Mouse (Mus musculus) ES-Bruce4 (cell line): ENCODE results near the gene Zbtb40. TPM values are rescaled to one million over a fixed set of nuclear protein-coding genes. Genes with fewer than 3 reads are reported as not detected.

Experiments used
- H3K27ac ChIP-seq: 2 replicates; pipeline ENCODE4 v1.5.1; 2012; ENCODE audit warnings: low read length, inconsistent platforms; ENCODE audit not compliant: insufficient read depth
- H3K27me3 ChIP-seq: 2 replicates; pipeline ENCODE4 v1.6.1; 2012; ENCODE audit warnings: mild to moderate bottlenecking, low read length, inconsistent platforms; ENCODE audit not compliant: control insufficient read depth, poor library complexity, insufficient read depth, severe bottlenecking
- H3K36me3 ChIP-seq: 2 replicates; pipeline ENCODE4 v1.6.1; 2012; ENCODE audit warnings: inconsistent platforms, mild to moderate bottlenecking, low read length, moderate library complexity; ENCODE audit not compliant: control insufficient read depth, poor library complexity, insufficient read depth, severe bottlenecking
- H3K4me1 ChIP-seq: one replicate; pipeline ENCODE4 v1.8.1; 2011; ENCODE audit warnings: low read length; ENCODE audit not compliant: control insufficient read depth, insufficient read depth
- H3K4me3 ChIP-seq: 2 replicates; pipeline ENCODE4 v1.5.1; 2011; ENCODE audit warnings: low read depth, mild to moderate bottlenecking, low read length
- H3K9ac ChIP-seq: 2 replicates; pipeline ENCODE4 v1.6.1; 2012; ENCODE audit warnings: low read depth, mild to moderate bottlenecking, inconsistent platforms; ENCODE audit not compliant: poor library complexity, severe bottlenecking
- H3K9me3 ChIP-seq: replicated peaks from 2 replicates; pipeline ENCODE4 v1.6.1; 2012; ENCODE audit warnings: mild to moderate bottlenecking, low read length, inconsistent platforms; ENCODE audit not compliant: control insufficient read depth, poor library complexity, insufficient read depth, severe bottlenecking
- CTCF ChIP-seq: IDR thresholded peaks from one replicate; pipeline ENCODE4 v1.8.1; 2011; ENCODE audit warnings: low read depth, low read length
- EP300 ChIP-seq: IDR thresholded peaks from 2 replicates; pipeline ENCODE4 v1.6.1; 2011; ENCODE audit warnings: low read depth, low read length; ENCODE audit not compliant: insufficient read depth
- POLR2A ChIP-seq: IDR thresholded peaks from one replicate; pipeline ENCODE4 v1.8.1; 2011; ENCODE audit warnings: low read length; ENCODE audit not compliant: insufficient read depth
- polyA plus RNA-seq: library from polyadenylated mRNA; stranded (reverse); fragments of >200 nt; gene quantifications from 2 replicates; pipeline ENCODE4 v1.2.4, GENCODE M21; 2011; ENCODE audit warnings: low read depth; ENCODE audit not compliant: missing spikeins, insufficient read depth, insufficient read length

Gene Zbtb40
- polyA plus RNA-seq, 1 experiment: 8.0 TPM

DNA sequence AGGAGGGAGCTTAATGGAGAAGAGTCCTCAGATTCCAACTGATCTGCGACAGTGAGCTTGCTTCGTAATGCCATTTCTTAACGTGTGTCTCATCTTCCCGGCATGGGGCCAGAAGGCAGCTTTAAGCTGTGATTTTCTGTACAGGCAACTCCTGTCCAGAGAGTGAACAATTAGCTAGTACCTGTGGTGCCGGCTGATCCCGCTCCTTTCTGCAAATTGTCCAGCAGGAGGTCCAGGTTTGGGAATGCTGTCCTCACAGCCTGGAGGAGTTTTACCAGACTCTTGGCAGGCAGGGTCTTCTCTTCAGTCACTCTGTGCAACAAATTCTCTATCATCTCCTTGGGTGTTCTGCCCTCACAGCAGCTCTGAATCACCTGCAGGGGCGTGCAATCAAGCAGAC, 47.6 kb downstream of the Zbtb40 start:
- Histone ChIP-seq H3K36me3 (peaks cover 6% of the 10 kb centered on the region), H3K9ac (no peak overlapping the region), H3K4me1 (no peaks in the 10 kb centered on the region), H3K9me3 (no peaks in the 10 kb centered on the region), H3K27me3 (no peaks in the 10 kb centered on the region), H3K27ac (no peak overlapping the region), H3K4me3 (no peak overlapping the region)
- TF ChIP-seq CTCF: no peak
- TF ChIP-seq EP300: no peak

DNA sequence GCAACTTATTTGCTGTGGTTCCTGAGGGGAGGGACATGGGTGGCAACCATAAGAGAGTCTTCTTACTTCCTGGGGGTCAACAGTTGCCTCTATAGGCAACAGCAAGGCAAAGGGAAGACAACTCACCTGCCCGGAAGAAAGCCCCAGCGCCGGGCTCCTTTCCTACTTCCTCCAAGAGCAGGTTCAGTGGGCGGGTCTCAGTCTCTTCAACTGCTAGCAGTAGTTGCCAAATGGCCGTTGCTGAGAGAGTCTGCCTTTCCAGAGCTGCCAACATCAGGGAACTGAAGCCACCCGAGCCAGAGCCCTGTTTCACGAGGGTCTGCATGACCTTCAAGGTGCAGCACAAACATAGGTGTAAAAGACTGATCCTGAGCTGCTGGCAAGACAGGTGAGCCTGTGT, 50.2 kb downstream of the Zbtb40 start:
- Histone ChIP-seq H3K9ac (no peak overlapping the region), H3K27me3 (no peaks in the 10 kb centered on the region), H3K36me3 (peaks cover 13% of the 10 kb centered on the region), H3K4me3 (no peak overlapping the region), H3K27ac (no peak overlapping the region), H3K4me1 (no peaks in the 10 kb centered on the region), H3K9me3 (no peaks in the 10 kb centered on the region)
- TF ChIP-seq POLR2A: no peak
- no peak for TF ChIP-seq EP300
- no peak for TF ChIP-seq CTCF

DNA sequence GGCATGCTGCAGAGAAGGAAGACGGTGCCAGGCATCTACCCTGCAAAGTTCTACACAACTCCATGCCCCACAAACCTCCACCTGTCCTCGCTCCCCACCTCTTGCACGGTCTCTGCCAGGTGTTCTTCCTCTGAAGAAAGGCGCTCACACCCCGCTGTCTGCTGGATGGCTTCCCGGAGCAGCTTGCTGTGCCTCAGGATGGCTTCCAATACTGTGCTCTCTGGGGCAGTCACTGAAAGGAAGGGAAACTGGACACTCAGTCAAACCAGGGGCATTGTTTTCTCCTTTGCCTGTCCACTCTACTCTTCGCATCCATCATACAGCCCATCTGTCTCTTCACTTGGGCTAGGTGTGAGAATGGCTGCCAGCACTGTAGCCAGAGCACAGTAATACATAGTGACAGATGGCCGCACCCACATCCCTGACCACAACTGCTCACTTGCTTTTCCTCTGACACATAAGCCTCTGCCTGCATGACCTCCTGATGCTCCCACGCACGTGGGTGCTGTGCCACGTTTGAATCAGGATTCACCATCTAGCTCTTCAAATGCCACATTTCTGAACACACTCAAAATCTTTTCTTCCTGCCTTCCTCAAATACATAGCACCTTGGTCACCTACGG, 50.8 kb downstream of the Zbtb40 start:
- Histone ChIP-seq H3K27ac (no peak overlapping the region), H3K9me3 (no peaks in the 10 kb centered on the region), H3K4me3 (no peak overlapping the region), H3K27me3 (no peaks in the 10 kb centered on the region), H3K36me3 (peaks cover 13% of the 10 kb centered on the region), H3K9ac (no peak overlapping the region), H3K4me1 (no peaks in the 10 kb centered on the region)
- TF ChIP-seq CTCF: no peak
- TF ChIP-seq POLR2A: no peak
- TF ChIP-seq EP300: no peak

DNA sequence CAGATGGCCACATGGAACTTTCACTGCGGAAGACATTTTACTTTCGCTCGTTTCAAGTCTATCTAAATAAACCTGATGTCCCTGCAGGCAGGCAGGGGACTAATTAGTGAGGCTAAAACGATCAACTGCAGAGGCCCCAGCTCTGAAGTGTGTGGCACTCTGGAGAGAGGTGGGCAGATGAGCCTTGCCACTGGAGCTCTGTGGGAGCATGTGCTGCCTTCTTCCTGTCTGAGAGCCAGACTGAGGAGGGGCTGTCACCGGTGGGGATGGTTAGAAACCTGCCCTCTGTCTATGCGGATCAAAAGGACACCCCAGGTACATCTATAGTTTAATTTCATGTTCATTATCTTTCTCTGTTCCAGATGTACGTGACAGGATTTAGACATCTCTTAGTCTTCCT, 51.7 kb downstream of the Zbtb40 start:
- Histone ChIP-seq H3K27me3 (no peaks in the 10 kb centered on the region), H3K9ac (no peak overlapping the region), H3K36me3 (peaks cover 13% of the 10 kb centered on the region), H3K27ac (no peak overlapping the region), H3K4me3 (no peak overlapping the region), H3K9me3 (no peaks in the 10 kb centered on the region), H3K4me1 (no peaks in the 10 kb centered on the region)
- no peak for TF ChIP-seq EP300
- TF ChIP-seq POLR2A: no peak
- TF ChIP-seq CTCF: no peak

DNA sequence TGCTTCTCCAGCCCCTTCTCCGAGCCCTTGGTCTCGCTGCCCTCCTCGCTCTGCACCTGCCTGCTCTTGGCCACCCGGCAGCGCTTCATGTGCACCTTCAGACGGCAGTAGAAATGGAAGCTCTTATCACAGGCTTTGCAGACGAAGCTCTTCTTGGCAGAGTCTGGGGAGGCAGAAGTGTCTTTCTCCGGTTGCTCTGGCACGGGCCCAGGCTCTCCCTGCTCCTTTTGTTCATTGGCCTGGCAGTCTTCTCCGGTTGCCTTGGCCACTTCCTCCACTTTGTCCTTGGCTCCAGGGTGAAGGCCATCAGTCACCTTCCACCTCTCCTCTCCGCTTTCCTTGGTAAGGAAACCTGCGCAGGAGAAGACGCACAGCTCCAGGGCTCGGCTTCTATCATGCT, 53.2 kb downstream of the Zbtb40 start:
- TF ChIP-seq CTCF: no peak
- TF ChIP-seq POLR2A: no peak
- TF ChIP-seq EP300: no peak
- H3K9me3 ChIP-seq: no peaks in the 10 kb centered on the region
- H3K27ac ChIP-seq: no peak overlapping the region
- no peaks in the 10 kb centered on the region for H3K4me1 ChIP-seq
- H3K36me3 ChIP-seq: peaks cover 7% of the 10 kb centered on the region; the same call in 1 of the 2 replicates
- no peak overlapping the region for H3K4me3 ChIP-seq
- no peak overlapping the region for H3K9ac ChIP-seq
- no peaks in the 10 kb centered on the region for H3K27me3 ChIP-seq

GRCm38 (mm10) chr4:136981993-136982695, 66.5 kb downstream of the Zbtb40 start:
- H3K4me1 ChIP-seq: peaks cover 2% of the 10 kb centered on the region
- no peaks in the 10 kb centered on the region for H3K27me3 ChIP-seq
- no peak overlapping the region for H3K27ac ChIP-seq
- H3K9me3 ChIP-seq: no peaks in the 10 kb centered on the region
- no peak overlapping the region for H3K4me3 ChIP-seq
- no peaks in the 10 kb centered on the region for H3K36me3 ChIP-seq
- TF ChIP-seq POLR2A (no peak), CTCF (no peak), EP300 (no peak)
- no peak overlapping the region for H3K9ac ChIP-seq
